Mouse (Mus musculus) heart, adult 2 months (tissue): ENCODE measurements around the gene Rom1.

Experiments used
- CTCF ChIP-seq: fragments of 200-600 bp; IDR thresholded peaks from 2 replicates; pipeline ENCODE4 v1.8.1; 2022; ENCODE audit warnings: antibody characterized with exemption, mild to moderate bottlenecking, moderate library complexity
- EP300 ChIP-seq: fragments of 200-500 bp; IDR thresholded peaks from 2 replicates; pipeline ENCODE4 v1.6.1; 2011; ENCODE audit warnings: low read depth, low read length, control low read depth; ENCODE audit not compliant: insufficient read depth
- POLR2A ChIP-seq: fragments of 200-500 bp; IDR thresholded peaks from 2 replicates; pipeline ENCODE4 v1.6.1; 2011; ENCODE audit warnings: mild to moderate bottlenecking, low read depth, low read length, control low read depth; ENCODE audit not compliant: insufficient read depth

DNA sequence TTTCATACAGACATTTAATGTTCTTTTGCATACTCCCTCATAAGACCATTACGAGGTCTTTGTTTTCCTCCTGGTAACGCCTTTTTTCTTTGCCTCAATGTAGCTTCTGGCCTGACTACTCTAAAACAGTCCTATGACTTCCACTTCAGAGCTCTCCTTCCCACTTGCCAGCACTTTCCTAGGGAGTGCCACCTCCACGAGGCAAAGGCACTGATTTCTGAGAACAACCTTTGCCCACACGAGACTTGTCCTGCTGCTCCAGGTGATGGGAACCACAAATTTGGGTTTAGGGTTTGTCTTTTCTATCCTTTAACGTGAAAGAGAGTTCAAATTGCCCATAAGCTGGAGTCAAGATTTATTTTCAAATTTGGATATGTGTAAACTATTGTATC lies 37.0 kb upstream of the Rom1 start:
- TF ChIP-seq CTCF (no peak), EP300 (no peak), POLR2A (no peak)
